Mouse (Mus musculus) small intestine, adult 2 months (tissue): ENCODE data around the gene Taldo1. TPM values are rescaled to one million over a fixed set of nuclear protein-coding genes. Genes with fewer than 3 reads are reported as not detected.
"Not testable (repeated sequence)": the region's sequence is repeated elsewhere in the genome, so short reads cannot be mapped to it uniquely, and the experiment has no call there.

Experiments used
- H3K27ac ChIP-seq: fragments of 200-500 bp; 2 replicates; pipeline ENCODE4 v1.5.1; 2012; ENCODE audit warnings: low read depth, low read length, control low read depth, inconsistent platforms; ENCODE audit not compliant: insufficient read depth
- H3K27me3 ChIP-seq: fragments of 200-500 bp; 2 replicates; pipeline ENCODE4 v1.6.1; 2012; ENCODE audit warnings: mild to moderate bottlenecking, moderate library complexity, low read length, inconsistent platforms; ENCODE audit not compliant: control insufficient read depth, insufficient read depth
- H3K36me3 ChIP-seq: fragments of 200-500 bp; 2 replicates; pipeline ENCODE4 v1.6.1; 2012; ENCODE audit warnings: mild to moderate bottlenecking, low read length, control low read depth, inconsistent platforms; ENCODE audit not compliant: control insufficient read depth, insufficient read depth
- H3K4me1 ChIP-seq: fragments of 200-500 bp; 2 replicates; pipeline ENCODE4 v1.6.1; 2012; ENCODE audit warnings: low read length, inconsistent platforms, mixed read lengths; ENCODE audit not compliant: control insufficient read depth, insufficient read depth, insufficient read length
- H3K4me3 ChIP-seq: fragments of 200-500 bp; 2 replicates; pipeline ENCODE4 v1.5.1; 2012; ENCODE audit warnings: low read depth, mild to moderate bottlenecking, control low read depth, inconsistent platforms, low read length, moderate library complexity
- CTCF ChIP-seq: fragments of 200-500 bp; IDR thresholded peaks from 2 replicates; pipeline ENCODE4 v1.5.1; 2012; ENCODE audit warnings: low read depth, mild to moderate bottlenecking, control low read depth, inconsistent platforms, low read length, moderate library complexity, mixed read lengths; ENCODE audit not compliant: insufficient replicate concordance, insufficient read length; ENCODE audit errors: extremely low read depth
- POLR2A ChIP-seq: fragments of 200-500 bp; IDR thresholded peaks from 2 replicates; pipeline ENCODE4 v1.6.1; 2012; ENCODE audit warnings: low read depth, mild to moderate bottlenecking, control low read depth, inconsistent platforms, low read length, moderate library complexity
- WGBS: fragments of 180-500 bp; shearing (Covaris S2); methylation state at CpG from one replicate; pipeline ENCODE4 v1.1.7; 2018; 5-methylcytosine and 5-hydroxymethylcytosine counted together
- polyA plus RNA-seq: library from polyadenylated mRNA; depleted of rRNA; stranded (reverse); fragments of >200 nt; gene quantifications from 2 replicates; pipeline ENCODE4 v1.2.3, GENCODE M21; 2012

The Taldo1 gene
- polyA plus RNA-seq, 1 experiment, result 473 TPM

DNA sequence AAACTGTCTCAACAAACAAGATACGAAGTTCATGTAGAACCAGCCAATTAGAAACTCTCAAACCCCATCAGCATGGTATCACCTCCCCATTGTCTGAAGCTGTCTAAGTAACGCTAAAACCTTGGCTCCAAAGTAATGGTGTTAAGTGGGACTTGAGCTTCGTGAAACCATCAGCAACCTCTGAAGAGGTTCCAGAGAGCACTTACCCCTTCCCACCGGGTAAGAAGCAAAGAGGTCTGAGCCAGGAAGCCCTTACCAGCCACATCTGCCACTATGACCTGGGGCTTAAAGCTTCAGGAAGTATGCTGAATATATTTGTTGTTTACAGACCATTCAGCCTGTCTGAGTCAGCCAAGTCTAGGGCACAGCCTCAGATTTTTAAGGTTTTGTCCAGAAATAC is 13.5 kb downstream of the Taldo1 start:
- Histone ChIP-seq H3K27ac (no peak overlapping the region), H3K4me3 (no peak overlapping the region), H3K27me3 (no peaks in the 10 kb centered on the region), H3K36me3 (peaks cover 32% of the 10 kb centered on the region), H3K4me1 (peaks cover 4% of the 10 kb centered on the region)
- 53% methylated on average over 4 of the region's 4 CpGs for WGBS
- TF ChIP-seq CTCF (no peak), POLR2A (no peak)

DNA sequence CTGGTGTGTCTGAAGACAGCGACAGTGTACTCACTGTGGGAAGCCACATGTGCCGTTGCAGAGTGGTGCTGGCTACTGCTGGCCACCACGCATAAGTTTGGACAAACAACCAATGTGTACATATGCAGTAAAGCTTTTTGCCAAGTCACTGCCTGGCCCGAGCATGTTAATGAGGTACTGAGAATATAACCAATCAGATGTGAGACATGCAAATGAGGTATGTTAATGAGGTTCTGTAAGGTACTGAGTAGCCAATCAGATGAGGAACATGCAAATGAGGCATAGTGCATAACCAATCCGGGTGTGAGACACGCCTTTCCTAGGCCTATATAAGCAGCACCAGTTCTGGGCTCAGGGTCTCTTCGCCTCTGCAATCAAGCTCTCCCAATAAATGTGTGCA is 15.7 kb downstream of the Taldo1 start:
- H3K4me1 ChIP-seq, H3K27ac ChIP-seq, H3K27me3 ChIP-seq, H3K4me3 ChIP-seq: not testable (repeated sequence)
- WGBS, result 96% methylated on average over 7 of the region's 7 CpGs
- peaks cover 14% of the 10 kb centered on the region for H3K36me3 ChIP-seq

DNA sequence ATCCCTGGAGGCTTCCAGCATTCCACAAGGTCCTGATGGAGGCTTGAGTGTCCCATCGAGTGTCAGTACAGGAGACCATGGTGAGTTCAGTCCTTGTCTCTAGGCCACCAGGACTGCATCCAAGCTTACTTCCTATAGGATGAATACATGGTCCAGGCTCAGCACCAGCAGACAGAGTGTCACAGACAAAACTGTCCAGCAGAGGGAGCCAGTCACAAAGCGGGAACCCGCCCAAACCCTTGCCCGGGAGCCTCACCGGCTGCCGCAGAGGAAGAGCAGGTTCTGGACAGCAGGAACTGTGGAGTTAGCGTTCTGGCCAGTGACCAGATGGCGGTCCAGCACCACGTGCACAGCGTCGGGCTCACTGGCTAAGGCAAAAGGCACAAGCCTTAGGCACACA is 16.8 kb downstream of the Taldo1 start:
- no peak overlapping the region for H3K4me3 ChIP-seq
- WGBS, result 7% methylated on average over 11 of the region's 11 CpGs
- no peak overlapping the region for H3K27ac ChIP-seq
- TF ChIP-seq POLR2A (no peak), CTCF (peak; percentile 91)
- H3K36me3 ChIP-seq, result peaks cover 7% of the 10 kb centered on the region
- peaks cover 4% of the 10 kb centered on the region for H3K4me1 ChIP-seq
- no peaks in the 10 kb centered on the region for H3K27me3 ChIP-seq

DNA sequence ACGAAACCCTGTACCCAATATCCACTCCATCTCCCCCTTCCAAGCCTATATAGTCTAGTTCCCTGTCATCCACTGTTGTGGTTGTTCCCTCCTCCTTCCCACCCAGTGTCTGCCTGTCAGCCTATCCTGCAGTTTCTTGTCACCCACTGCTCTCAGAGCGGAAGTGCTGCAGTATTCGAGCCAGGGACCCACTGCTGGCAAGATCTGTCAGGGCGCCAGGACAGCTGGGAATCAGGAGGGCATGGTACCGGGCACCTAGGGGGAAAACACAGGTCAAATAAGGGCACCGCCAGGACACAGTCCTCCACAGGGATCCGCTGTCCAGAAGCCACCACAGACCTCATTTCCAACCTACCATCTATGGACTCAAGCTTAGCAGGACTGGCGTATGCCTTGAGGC is 18.6 kb downstream of the Taldo1 start:
- no peak for TF ChIP-seq CTCF
- TF ChIP-seq POLR2A, result no peak
- peaks cover 7% of the 10 kb centered on the region for H3K36me3 ChIP-seq
- H3K27me3 ChIP-seq, result no peaks in the 10 kb centered on the region
- peaks cover 5% of the 10 kb centered on the region for H3K4me1 ChIP-seq
- H3K4me3 ChIP-seq, result no peak overlapping the region
- 87% methylated on average over 8 of the region's 8 CpGs for WGBS
- H3K27ac ChIP-seq, result no peak overlapping the region

DNA sequence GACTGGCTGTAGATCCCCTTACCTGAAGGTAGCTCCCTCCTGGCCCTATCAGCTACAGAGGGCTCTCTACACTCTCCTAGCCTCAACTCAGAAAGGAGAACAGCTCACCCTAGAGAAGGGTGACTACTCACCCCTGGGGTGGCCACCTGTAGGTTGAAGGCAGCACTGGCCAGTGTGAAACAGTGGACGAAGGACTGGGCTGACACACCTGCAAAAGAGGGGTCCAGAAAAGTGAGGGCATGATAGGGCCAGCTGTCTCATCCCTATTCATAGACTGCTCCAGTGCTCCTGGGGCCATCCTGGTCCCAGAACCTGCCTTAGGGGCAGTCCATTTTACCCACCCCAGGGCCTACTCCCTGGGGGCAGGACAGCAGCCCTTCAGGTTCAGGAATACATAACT is 19.7 kb downstream of the Taldo1 start:
- Histone ChIP-seq H3K4me3 (no peak overlapping the region), H3K27ac (no peak overlapping the region), H3K4me1 (peaks cover 11% of the 10 kb centered on the region), H3K27me3 (no peaks in the 10 kb centered on the region), H3K36me3 (peaks cover 7% of the 10 kb centered on the region)
- TF ChIP-seq CTCF, result no peak
- TF ChIP-seq POLR2A, result no peak
- 100% methylated on average over 1 of the region's 1 CpGs for WGBS

DNA sequence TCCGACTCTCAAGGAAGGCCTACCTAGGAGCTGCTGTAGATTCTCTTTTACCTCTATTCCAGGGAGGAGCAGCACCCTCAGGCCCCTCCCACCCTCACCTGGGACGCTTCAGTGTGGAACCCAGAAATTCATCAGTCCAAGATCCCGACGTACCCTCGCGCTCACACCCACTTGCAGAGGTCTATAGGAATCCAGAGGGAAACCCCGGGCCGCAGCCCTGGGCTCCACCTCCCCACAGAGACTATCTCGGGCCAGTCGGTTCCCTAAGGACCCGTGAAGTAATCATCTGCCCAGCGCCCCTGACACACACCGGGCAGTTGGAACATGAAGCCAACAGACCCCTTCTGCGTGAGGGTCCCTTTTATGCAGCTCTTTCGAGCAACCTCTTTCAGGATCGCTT is 21.3 kb downstream of the Taldo1 start:
- TF ChIP-seq POLR2A (no peak), CTCF (no peak)
- H3K4me1 ChIP-seq, result peaks cover 15% of the 10 kb centered on the region
- 4% methylated on average over 16 of the region's 16 CpGs for WGBS
- peak overlapping the region; percentile 69 for H3K27ac ChIP-seq
- peak overlapping the region; percentile 75 for H3K4me3 ChIP-seq
- H3K27me3 ChIP-seq, result no peaks in the 10 kb centered on the region
- peaks cover 5% of the 10 kb centered on the region for H3K36me3 ChIP-seq

DNA sequence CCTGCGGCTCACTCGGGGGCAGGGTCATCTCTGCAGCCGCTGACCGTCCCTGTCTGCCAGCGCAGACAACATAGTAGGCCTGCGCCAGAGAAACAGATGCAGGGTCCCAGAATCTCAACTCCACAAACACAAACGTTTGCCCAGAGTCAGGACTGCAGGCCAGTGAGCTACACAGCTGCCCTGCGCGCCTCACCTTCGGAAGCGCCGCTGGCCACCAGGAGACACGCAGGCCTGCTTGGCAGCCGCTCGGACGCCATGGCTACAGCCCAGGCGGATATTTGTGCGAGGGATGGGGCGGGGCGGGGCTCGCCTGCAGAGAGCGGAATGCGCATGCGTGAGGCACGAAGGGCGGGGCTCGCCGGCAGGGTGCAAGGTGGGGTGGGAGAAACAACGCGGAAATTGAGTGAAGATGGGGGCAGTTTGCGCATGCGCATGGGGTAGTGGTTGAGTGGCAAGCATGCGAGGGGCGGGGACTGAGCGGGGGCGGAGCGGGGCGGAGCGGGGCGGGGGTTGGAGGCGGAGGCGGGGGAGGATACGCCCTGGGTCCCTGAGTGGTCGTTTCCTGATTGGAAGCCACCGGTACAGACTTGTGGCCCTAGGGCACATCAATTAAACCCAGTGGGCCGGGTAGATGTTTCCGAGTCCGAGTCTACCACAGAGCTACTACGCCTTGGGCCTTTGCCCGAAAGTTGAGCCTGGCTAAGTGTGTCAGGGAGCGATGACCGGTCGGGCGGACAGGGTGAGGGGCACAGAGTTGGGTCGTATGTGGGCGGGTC is 22.0 kb downstream of the Taldo1 start, which contains the start of gene Gatd1:
TSS of gene Gatd1 (minus strand) at position 328 of the 776 bp plus-strand sequence.
- H3K27ac ChIP-seq, result peak within 1 kb of the TSS; percentile 96
- 1% methylated on average over 56 of the region's 56 CpGs for WGBS
- TF ChIP-seq POLR2A (peak; percentile 86), CTCF (no peak)
- peak within 1 kb of the TSS; percentile 92 for H3K4me3 ChIP-seq
- peaks cover 18% of the 10 kb centered on the region for H3K4me1 ChIP-seq
- no peaks in the 10 kb centered on the region for H3K27me3 ChIP-seq
- H3K36me3 ChIP-seq, result peaks cover 5% of the 10 kb centered on the region
